Comparison of ENCODE assay signal across 8 mouse cellular contexts in the genomic region with DNA sequence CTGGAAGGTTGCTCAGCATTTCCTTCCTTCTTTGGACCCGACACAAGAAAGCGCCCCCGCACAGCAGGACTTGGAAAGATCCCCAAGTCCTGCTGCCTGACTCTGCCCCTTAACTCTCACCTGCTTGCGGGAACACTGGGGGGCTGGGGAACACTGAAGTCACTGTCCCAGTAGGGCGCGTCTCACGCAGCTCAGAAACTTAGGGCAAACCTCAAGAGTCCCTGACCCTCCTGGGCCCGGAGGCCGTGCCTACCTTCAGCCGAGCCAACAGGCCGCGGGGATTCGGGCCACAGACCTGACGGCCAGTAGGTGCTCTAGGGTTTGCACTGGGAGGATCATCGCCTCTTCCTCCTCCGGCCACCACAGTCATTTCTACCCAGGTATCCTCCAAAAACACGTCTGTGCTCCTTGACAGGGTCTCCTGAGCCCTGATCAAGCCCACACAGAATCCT. TPM values are rescaled to one million over a fixed set of nuclear protein-coding genes. Genes with fewer than 3 reads are reported as not detected.
DNase-seq lines count a peak whose midpoint lies in the region; ATAC-seq and TF ChIP-seq lines count a peak whose summit lies in the region.

No protein-coding gene starts in this region.

- no peak for DNase-seq in layer of hippocampus, adult 2 months (ENCODE audit: low spot score in 2 of 2)
- no peak for DNase-seq in layer of hippocampus, postnatal 25 days (ENCODE audit: extremely low spot score in 1 of 2, low spot score in 1 of 2)
- no peak for DNase-seq in embryonic facial prominence, embryonic 14.5 days (ENCODE audit: low spot score)
- no peak for DNase-seq in hindbrain, postnatal 0 days (ENCODE audit: low spot score)
- no peak for DNase-seq in ovary, postnatal 36 days (ENCODE audit: low spot score)
- no peak for DNase-seq in frontal cortex, postnatal 36 days (ENCODE audit: low spot score in 2 of 2)
- DNase-seq in cerebellum, postnatal 25 days: no peak

- H3K27me3 ChIP-seq in embryonic facial prominence, embryonic 14.5 days (replicated peaks; ENCODE audit: control insufficient read depth, insufficient read depth, low read length): no peaks in the 10 kb centered on the region
- H3K27me3 ChIP-seq in hindbrain, postnatal 0 days (ENCODE audit: insufficient read depth, low read length): peaks cover 17% of the 10 kb centered on the region; the same call in 1 of the 2 replicates
- H3K27me3 ChIP-seq in neural tube, embryonic 12.5 days (replicated peaks): peaks cover 9% of the 10 kb centered on the region; the same call in 1 of the 2 replicates

- no peaks in the 10 kb centered on the region for H3K36me3 ChIP-seq in embryonic facial prominence, embryonic 14.5 days (ENCODE audit: control insufficient read depth, insufficient read depth, low read length)
- H3K36me3 ChIP-seq in hindbrain, postnatal 0 days (ENCODE audit: insufficient read depth, low read length): no peaks in the 10 kb centered on the region
- no peaks in the 10 kb centered on the region for H3K36me3 ChIP-seq in neural tube, embryonic 12.5 days

- peak overlapping the region; percentile 45; the same call in 1 of the 2 replicates for H3K4me3 ChIP-seq in layer of hippocampus, adult 2 months
- peak overlapping the region; percentile 72 for H3K4me3 ChIP-seq in embryonic facial prominence, embryonic 14.5 days (ENCODE audit: low read depth, low read length)
- peak overlapping the region; percentile 49 for H3K4me3 ChIP-seq in hindbrain, postnatal 0 days (ENCODE audit: low read length)
- peak overlapping the region; percentile 47 for H3K4me3 ChIP-seq in neural tube, embryonic 12.5 days

- 1% methylated on average over 16 of the region's 17 CpGs for WGBS in embryonic facial prominence, embryonic 14.5 days
- 10% methylated on average over 17 of the region's 17 CpGs for WGBS in hindbrain, postnatal 0 days
- under 1% methylated on average over 17 of the region's 17 CpGs for WGBS in neural tube, embryonic 12.5 days

- H3K9me3 ChIP-seq in embryonic facial prominence, embryonic 14.5 days (ENCODE audit: control insufficient read depth, low read length): 0 out of 2 replicates have a peak, but pooled peaks cover 3% of the 10 kb centered on the region
- H3K9me3 ChIP-seq in hindbrain, postnatal 0 days (ENCODE audit: low read length): no peaks in the 10 kb centered on the region
- no peaks in the 10 kb centered on the region for H3K9me3 ChIP-seq in neural tube, embryonic 12.5 days

- peak overlapping the region; percentile 68 for H3K4me2 ChIP-seq in embryonic facial prominence, embryonic 14.5 days (ENCODE audit: low read depth, low read length)
- peak overlapping the region; percentile 69 for H3K4me2 ChIP-seq in hindbrain, postnatal 0 days (ENCODE audit: low read depth, low read length)
- peak overlapping the region; percentile 83 for H3K4me2 ChIP-seq in neural tube, embryonic 12.5 days (replicated peaks)

- no peak for ATAC-seq in embryonic facial prominence, embryonic 14.5 days (ENCODE audit: low read depth)
- ATAC-seq in hindbrain, postnatal 0 days: no peak
- 0 out of 2 replicates have a peak, but pooled peaks have one; percentile 10 for ATAC-seq in neural tube, embryonic 12.5 days (ENCODE audit: low FRiP score, low read depth)

- H3K9ac ChIP-seq in embryonic facial prominence, embryonic 14.5 days (ENCODE audit: low read depth, low read length): peak overlapping the region; percentile 90
- H3K9ac ChIP-seq in hindbrain, postnatal 0 days (replicated peaks; ENCODE audit: low read length): no peak overlapping the region
- peak overlapping the region; percentile 66 for H3K9ac ChIP-seq in neural tube, embryonic 12.5 days

- H3K27ac ChIP-seq in layer of hippocampus, adult 2 months: no peak overlapping the region
- peak overlapping the region; percentile 83 for H3K27ac ChIP-seq in embryonic facial prominence, embryonic 14.5 days (replicated peaks; ENCODE audit: low read depth, low read length)
- no peak overlapping the region for H3K27ac ChIP-seq in hindbrain, postnatal 0 days
- H3K27ac ChIP-seq in neural tube, embryonic 12.5 days: no peak overlapping the region

- H3K4me1 ChIP-seq in embryonic facial prominence, embryonic 14.5 days (ENCODE audit: control insufficient read depth, insufficient read depth, low read length): peaks cover 26% of the 10 kb centered on the region
- H3K4me1 ChIP-seq in hindbrain, postnatal 0 days (ENCODE audit: insufficient read depth, low read length): no peaks in the 10 kb centered on the region
- peaks cover 17% of the 10 kb centered on the region for H3K4me1 ChIP-seq in neural tube, embryonic 12.5 days

- no peak for TF ChIP-seq CTCF in layer of hippocampus, adult 2 months (conservative IDR thresholded peaks at IDR 0.05)
- no peak for TF ChIP-seq CTCF in hindbrain, postnatal 0 days (IDR thresholded peaks at IDR 0.05; ENCODE audit: low read depth)

RNA-seq across cellular contexts. Expression of gene Ror2, which starts 1.2 kb away (rescaled TPM):
- 1 to 10 TPM in 1 of 2 experiments, under 1 TPM in 1; 0.90 to 1.3 TPM for total RNA-seq in layer of hippocampus, adult 2 months (2021)
- total RNA-seq in layer of hippocampus, postnatal 25 days (2021): 1 to 10 TPM in 1 of 2 experiments, under 1 TPM in 1; 0.86 to 1.1 TPM
- 16.4 and 17.1 TPM in 2 replicates for polyA plus RNA-seq in embryonic facial prominence, embryonic 14.5 days (2014; fragmentation: Nextera tagmentation; extraction: Ambion mirVana)
- 7.0 and 7.5 TPM in 2 replicates for total RNA-seq in hindbrain, postnatal 0 days (2014; rRNA removed)
- polyA plus RNA-seq in hindbrain, postnatal 0 days (2015; fragmentation: Nextera tagmentation; extraction: Ambion mirVana): 2.1 and 2.5 TPM in 2 replicates
- 10.7 and 11.2 TPM in 2 replicates for polyA plus RNA-seq in neural tube, embryonic 12.5 days (2016; fragmentation: Nextera tagmentation; extraction: Ambion mirVana)
